Mouse (Mus musculus) spleen, embryonic (tissue): ENCODE measurements around the gene Lcn9.
"Not testable (repeated sequence)": the region's sequence is repeated elsewhere in the genome, so short reads cannot be mapped to it uniquely, and the experiment has no call there.

Source experiments
- CTCF ChIA-PET: fragments of 350-600 bp; sonication (Branson Sonifier 250); formaldehyde crosslinking; loops from one replicate; lab custom pipeline; 2022; lab: Charles Lee

Lcn9 gene

GRCm38 (mm10) chr2:25822806-25823205, at the start of gene Lcn9:
Lcn9 (plus strand) TSS chr2:25823153.
- CTCF ChIA-PET: no interaction called here

DNA sequence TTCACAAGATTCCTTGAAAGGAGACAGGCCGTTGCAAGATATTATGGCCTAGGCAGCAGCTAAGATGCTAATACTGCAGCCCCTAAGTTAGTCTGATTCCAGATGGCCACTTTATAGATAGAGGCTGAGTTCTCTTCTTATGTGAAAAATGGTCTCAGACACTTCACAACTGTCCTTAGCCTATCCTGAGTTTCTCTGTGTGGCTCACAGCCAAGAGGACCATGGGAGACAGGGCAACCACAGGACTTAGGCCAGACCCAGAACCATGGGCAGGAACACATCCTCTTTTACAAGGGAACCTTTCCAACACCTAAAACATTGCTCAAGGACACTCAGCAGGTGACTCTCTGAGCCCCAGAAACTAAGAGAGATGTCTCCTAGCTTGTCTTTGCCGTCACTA, 49.4 kb upstream of the Lcn9 start:
- CTCF ChIA-PET: no interaction called here

DNA sequence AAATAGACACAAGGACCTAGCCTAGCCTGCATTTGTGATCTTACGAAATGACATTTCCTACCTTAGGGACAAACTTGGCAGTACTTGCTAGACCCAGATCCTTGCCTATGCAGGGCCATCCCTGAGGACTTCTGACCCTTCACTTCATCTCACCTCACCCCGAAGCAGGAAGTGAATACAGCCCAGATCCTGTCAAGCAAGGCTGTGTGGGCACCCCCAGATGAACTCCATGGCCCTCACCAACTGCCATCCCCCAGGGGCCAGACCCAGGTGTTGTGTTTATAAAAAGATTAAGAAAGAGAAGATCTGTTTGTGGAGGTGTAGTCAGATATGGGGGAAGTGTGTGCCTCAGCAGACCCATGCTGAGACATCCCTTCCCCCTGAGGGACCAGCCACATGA, 48.3 kb upstream of the Lcn9 start:
- CTCF ChIA-PET: no interaction called here

GRCm38 (mm10) chr2:25775991-25776390, 47.0 kb upstream of the Lcn9 start:
- CTCF ChIA-PET: no interaction called here

DNA sequence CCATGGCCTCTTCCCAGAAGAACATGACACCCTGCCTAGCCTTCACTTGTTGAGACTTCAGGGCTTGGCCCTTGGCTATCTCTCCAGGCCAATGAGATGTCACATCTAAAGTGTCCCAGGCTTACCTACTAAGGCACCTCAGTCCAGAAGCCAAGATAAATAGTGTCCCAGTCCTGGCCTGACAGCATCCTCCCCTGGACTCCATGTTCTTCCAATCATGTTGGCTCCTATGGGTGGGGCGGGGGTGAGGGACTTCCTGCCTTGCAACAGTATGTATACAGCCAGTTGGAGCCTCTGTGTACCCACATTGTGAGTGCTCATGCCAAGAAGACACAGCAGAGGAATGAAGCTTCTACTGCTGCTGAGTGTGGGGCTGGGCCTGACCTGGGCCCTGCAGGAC, 46.2 kb upstream of the Lcn9 start, which contains the start of gene Lcn11:
Gene Lcn11 (plus strand): TSS at position 301 of the 400 bp plus-strand sequence.
- CTCF ChIA-PET: no interaction called here

DNA sequence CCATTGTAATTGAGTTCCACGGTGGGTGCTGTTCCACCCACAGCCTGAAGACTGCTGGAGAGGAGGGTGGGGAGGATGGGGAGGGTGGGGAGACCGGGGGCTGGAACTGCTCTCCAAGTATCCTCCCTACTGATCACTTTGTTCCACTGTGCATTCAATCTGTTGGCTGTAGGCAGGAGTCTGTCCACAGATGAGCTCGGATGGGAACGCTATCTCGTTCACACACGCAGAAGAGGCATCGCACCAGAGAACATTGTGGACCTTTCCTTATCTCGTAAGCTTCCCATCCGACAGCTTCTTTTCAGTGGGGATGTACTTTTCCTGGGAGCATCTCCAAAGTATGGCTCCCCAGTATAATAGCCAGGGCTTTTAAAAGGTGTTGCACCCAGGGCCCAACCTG, 43.9 kb upstream of the Lcn9 start:
- CTCF ChIA-PET: no interaction called here

- CTCF ChIA-PET: no interaction called here
Measured at GRCm38 (mm10) chr2:25780921-25781320, 42.0 kb upstream of the Lcn9 start.

DNA sequence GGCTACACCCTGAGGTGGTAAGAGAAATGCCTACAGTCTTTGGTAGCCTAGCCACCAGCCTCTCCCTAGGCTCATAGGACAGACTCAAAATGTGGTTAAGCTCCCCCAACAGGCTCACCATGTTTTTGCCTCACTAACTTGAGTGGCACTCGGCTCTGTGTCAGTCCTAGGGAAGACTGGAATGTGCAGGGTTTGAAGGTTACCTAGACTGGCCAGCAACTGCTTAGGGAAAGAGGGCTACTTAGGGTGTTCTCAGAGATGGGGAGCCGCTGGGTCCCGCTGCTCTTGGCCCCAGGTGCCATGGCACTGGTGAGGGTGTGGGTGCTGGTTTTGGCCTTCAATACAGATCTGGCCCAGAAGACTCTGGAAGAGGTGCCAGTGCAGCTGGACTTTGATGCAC, 41.0 kb upstream of the Lcn9 start, which contains the start of gene Gm13539:
Gene Gm13539 (plus strand): TSS at position 301 of the 400 bp plus-strand sequence.
- CTCF ChIA-PET: no interaction called here

DNA sequence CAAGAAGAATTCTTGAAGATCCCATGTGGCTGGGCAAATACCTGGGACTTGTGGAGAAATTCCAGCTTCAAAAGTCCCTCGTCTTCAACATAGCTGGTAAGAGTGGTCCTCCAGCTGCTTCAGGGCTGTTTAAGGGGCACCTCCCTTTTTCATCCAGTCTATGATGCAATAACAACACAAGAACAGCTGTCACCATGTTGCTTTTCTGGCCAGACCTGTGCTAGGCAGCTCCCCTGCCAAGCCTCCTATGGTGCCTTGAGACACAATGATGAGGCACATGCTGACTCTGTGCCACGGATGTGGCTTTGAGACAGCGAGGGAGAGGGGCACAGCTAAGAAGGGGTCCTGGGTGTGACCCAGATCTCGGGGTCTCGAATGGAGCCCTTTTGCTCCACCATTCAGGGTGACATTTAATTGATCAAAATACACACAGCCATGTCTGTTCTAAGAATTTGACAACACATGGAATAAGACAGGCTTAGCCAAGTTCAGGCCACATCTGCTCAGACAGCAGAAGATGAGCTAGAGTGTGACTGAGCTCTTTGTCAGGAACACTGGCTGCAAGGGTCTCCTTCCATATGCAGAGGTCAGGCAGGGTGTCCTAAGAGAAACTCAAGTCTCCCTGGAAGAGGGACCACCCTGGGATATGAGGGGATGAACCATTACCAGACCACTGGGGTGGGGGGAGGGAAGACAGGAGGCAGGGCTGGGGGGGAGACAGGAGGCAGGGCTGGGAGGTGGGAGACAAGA, 37.2 kb upstream of the Lcn9 start:
- CTCF ChIA-PET: no interaction called here

- CTCF ChIA-PET: no interaction called here
Measured at GRCm38 (mm10) chr2:25789092-25789491, 33.9 kb upstream of the Lcn9 start.

DNA sequence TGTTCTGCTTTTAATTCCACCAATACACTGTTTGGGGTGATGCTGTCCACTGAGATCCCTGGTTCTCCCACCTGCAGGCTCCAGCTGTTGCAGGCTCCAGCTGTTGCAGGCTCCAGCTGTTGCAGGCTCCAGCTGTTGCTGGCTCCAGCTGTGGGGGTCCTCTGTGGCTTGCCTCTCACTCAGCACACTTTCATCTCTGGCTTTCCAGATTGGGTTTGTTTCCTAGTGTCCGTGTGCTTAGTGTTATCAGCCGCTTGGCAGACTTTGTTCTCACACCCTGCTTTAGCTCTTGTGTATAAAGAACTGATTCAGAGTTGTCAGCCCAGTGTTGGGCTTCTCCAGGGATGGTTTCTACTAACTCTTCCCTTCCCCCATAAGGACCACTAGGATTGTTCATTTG, 25.3 kb upstream of the Lcn9 start:
- CTCF ChIA-PET: interaction anchor here (0.5 to 1.1 kb wide), 3 partner anchors 144 to 1610 kb away, joined by 4 to 14 read pairs (median 4); no protein-coding TSS in a partner anchor

DNA sequence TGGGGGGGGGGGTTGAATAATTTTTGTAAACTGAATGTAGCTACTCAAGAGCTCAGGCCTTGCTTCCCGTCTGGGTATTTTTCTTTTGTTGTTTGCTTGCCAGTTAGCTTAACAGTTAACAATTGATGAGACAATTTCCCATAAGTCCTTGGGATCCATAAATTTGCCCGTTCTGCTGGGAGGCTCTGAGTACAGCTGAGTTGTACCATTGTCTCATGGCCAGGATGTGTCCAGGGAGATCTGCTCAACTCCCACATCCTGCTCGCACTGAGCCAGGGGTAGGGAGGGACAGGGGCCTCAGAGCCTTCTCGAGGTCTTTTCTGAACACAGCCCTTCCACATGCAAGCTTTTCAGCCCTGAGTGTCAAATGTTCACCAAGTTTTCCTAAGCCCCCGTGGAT, 24.9 kb upstream of the Lcn9 start:
- CTCF ChIA-PET: interaction anchor here (0.5 to 1.1 kb wide), 3 partner anchors 145 to 1610 kb away, joined by 4 to 14 read pairs (median 4); no protein-coding TSS in a partner anchor

DNA sequence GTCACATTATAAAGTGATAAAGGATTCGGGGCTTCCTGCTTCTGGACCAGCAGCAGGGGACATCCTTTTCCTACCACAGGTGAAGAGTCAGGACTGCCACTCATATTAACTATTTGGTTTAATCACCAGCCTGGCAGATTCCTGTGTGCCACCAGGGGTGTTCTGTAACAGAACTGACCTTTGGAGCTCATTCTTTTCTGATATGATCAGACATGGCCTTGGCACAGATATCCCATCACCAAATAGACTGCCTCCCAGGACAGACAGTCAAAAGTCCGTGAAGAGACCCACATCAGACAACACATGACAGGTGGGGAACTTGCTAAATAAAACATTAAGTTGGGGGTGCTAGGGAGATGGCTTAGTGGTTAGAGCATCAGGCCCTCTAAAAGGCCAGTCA, 11.2 kb upstream of the Lcn9 start:
- CTCF ChIA-PET: no interaction called here

- CTCF ChIA-PET: no interaction called here
Measured at GRCm38 (mm10) chr2:25813364-25813763, 9.6 kb upstream of the Lcn9 start.

DNA sequence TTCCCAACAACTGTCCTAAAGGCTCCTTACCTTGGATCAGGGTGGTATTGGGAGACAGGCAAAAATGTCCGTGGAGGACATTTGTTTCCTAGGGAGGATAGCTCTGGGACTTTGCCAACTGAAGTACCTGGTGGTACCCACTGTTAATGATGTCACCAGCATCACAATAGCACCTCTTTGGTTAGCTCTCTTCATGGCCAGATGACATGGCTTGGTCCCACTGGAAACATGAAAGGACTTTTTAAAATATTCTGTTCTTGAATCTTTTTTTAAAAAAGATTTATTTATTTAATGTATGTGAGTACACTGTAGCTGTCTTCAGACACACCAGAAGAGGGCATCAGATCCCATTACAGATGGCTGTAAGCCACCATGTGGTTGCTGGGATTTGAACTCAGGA, 7.2 kb upstream of the Lcn9 start, which contains the start of gene Glt6d1:
Gene Glt6d1 (minus strand): TSS at position 101 of the 400 bp plus-strand sequence.
- CTCF ChIA-PET: not testable (repeated sequence)

DNA sequence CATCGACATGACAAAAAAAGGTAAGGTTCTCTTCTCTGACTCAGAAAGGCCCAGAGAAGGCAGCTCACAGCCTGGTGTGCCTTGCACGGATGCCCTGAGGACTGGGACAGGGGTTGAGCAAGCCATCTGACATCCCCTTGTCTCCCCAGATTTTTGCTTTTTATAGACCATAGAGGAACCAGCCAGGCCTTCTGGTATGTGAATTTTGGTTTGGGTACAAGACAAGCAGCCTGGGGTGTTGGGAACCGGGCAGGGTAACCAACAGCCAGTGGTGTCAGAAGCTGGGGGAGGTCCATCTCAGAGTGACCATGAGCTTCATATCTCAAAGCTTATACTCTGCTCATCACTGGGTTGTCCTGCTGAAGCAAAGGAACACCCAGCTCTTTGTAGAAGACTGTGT, 1.8 kb downstream of the Lcn9 start:
- CTCF ChIA-PET: interaction anchor here (0.6 kb wide), 1 partner anchor 1559 kb away, joined by 3 read pairs; no protein-coding TSS in a partner anchor

DNA sequence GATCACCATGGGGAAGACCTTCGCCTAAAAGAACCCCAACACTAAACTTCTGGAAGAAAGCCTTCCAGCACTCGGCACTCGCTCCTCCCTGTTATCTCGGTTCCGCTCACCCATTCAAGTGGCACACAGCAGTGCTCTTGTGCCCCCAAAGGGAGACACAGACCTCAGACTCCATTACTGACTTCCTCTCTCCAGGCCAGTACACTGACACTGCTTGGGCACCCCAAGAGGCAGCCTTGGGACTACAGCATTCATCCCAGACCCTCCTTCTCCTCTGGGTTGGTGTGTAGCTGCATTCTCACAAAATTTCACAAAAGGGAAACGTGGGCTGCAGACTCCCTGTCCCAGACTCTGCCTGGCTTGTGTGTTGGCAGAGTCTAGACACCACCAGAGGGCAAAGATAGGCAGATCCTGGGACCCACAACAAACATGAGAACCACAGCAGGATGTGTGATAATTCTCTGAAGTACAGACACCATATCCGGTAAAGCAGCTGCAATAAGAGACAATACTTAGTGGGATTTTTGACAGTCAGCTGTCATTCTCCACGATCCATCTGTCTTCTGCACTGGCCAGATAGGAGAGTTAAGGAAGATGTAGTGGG, 5.5 kb downstream of the Lcn9 start:
- CTCF ChIA-PET: no interaction called here

DNA sequence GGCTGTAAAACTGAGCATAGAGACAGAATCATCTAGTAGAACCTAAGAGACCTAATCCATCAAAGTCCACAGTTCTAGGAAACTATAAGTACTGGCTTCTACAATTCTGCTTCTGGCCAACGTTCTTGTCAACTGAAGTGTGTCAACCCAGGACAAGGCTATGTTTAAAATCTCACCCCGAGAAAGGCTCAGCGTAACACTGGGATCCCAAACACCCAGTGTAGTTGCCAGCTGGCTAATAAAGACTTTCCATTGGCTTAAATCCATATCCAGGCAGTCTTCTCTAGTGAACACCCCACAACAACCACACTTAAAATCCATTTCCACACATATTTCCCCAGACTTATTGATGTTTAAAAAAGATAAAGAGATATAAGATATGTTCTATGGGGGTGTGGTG, 7.8 kb downstream of the Lcn9 start:
- CTCF ChIA-PET: no interaction called here

DNA sequence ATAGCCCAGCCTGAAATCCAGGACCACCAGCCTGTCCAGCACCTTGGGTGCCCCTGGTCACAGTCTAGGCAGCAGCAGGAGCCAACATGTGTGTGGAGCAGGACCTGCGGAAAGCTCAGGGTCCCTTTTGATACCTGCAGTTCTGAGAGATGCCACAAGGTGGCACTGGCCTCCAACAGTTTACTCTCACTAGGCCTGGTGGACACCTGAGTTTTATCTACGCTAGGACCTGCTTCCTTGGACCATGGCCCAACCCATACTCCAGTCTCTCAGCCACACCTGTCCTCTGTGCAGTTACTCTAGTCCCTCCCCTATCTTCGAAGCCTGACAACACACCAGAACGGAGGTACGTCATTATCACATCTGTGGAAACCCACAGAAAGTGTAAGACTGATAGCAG, 13.3 kb downstream of the Lcn9 start:
- CTCF ChIA-PET: no interaction called here

DNA sequence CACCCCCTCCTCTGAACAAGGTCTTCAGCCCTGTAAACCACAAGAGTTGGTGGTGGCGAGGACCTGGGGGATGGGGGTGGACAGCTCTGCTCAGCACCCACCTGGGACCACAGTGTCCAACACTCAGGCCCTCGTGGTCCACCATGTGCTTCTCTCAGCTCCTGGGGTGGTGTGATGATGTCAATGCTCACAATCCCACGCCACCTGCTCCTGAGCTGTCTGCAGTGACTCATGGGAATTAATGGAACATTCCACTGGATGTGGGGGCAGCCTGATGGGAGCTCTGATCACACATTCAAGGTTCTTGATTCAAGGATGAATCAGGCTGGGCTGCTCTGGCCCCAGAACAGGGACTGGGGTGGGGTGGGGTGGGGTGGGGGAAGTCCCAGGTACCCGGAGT, 19.2 kb downstream of the Lcn9 start:
- CTCF ChIA-PET: no interaction called here

DNA sequence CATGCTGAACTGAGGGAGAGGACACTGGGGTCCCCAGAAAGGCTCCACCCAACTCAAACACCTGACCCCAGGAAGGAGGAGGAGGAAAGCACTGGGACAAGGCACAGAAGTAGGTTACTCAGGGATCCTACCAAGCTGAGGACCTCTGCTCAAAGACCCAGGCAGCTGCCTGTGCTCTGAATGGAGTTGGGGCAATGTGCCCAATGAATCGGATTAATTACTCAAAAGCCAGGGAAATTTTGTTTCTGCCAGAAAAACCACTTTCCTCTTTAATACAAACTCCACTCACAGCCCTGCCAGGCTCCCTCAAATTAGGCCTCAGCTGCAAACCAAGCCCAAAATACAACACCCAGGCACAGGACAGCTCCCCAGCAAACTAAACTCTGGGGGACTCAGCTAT, 19.8 kb downstream of the Lcn9 start:
- CTCF ChIA-PET: no interaction called here

- CTCF ChIA-PET: no interaction called here
Measured at GRCm38 (mm10) chr2:25844097-25844496, 21.1 kb downstream of the Lcn9 start.

DNA sequence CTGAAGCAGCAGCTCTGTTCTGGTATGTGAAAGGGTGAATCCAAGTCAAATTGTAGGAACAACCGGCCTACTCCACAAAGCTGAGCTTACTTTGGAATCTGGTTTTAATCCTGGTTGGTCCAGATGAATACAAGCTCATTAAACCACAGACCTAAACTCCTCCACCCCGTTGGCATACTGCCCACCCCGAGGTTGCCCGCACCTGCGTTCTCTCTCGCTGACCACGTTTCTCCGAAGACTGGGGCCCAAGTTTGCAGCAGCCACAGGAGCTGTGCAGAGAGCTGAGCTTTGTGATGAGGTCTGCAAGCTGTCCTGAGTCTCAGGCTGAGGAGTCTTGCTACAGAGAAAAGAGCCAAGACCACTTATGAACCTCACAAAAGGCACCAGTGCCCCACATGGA, 23.6 kb downstream of the Lcn9 start:
- CTCF ChIA-PET: no interaction called here
